Mouse (Mus musculus) right cerebral cortex, postnatal 25 days (tissue): ENCODE results near the gene Brd1.

Experiments used
- DNase-seq: peaks from one replicate; pipeline ENCODE4 v3.0.0; 2022

Brd1 gene

GRCm38 (mm10) chr15:88680931-88681330, 53.1 kb downstream of the Brd1 start:
- no peak for DNase-seq

GRCm38 (mm10) chr15:88677568-88677967, 56.5 kb downstream of the Brd1 start:
- DNase-seq: no peak

GRCm38 (mm10) chr15:88675998-88676397, 58.0 kb downstream of the Brd1 start:
- no peak for DNase-seq

GRCm38 (mm10) chr15:88668693-88669092, 65.3 kb downstream of the Brd1 start:
- no peak for DNase-seq

- DNase-seq: no peak
Measured at GRCm38 (mm10) chr15:88667653-88668052, 66.4 kb downstream of the Brd1 start.

- no peak for DNase-seq
Measured at GRCm38 (mm10) chr15:88665846-88666245, 68.2 kb downstream of the Brd1 start.

- no peak for DNase-seq
Measured at GRCm38 (mm10) chr15:88663041-88663440, 71.0 kb downstream of the Brd1 start.

GRCm38 (mm10) chr15:88662111-88662850, 71.8 kb downstream of the Brd1 start:
- DNase-seq: peak; percentile 50

GRCm38 (mm10) chr15:88661654-88662053, 72.4 kb downstream of the Brd1 start:
- DNase-seq: no peak

GRCm38 (mm10) chr15:88652006-88652405, 82.0 kb downstream of the Brd1 start:
- DNase-seq: no peak

GRCm38 (mm10) chr15:88651019-88651418, 83.0 kb downstream of the Brd1 start:
- DNase-seq: peak; percentile 70
